Mouse (Mus musculus) layer of hippocampus, postnatal 14 days (tissue): Measurements from ENCODE around the gene Ghrh. TPM values are rescaled to one million over a fixed set of nuclear protein-coding genes. Genes with fewer than 3 reads are reported as not detected.
"Not testable (repeated sequence)": the region's sequence is repeated elsewhere in the genome, so short reads cannot be mapped to it uniquely, and the experiment has no call there.

Source experiments
- DNase-seq, 2 experiments: peaks; one replicate each; pipeline ENCODE4 v3.0.0; 2021 to 2022; ENCODE audit warnings: low spot score in 2 of 2, mixed read lengths in 1 of 2
- long read RNA-seq, 2 experiments: library from polyadenylated mRNA; stranded (forward); transcript quantifications; one replicate each; pipeline ENCODE4 v2.0.0; 2021
- total RNA-seq, 2 experiments: library from RNA; stranded (reverse); gene quantifications; 2 replicates each; pipeline ENCODE4 v1.2.3; 2021

Ghrh gene
- not detected for total RNA-seq
- long read RNA-seq, experiment 1, result 0 reads
- long read RNA-seq, experiment 2, result 0 reads

DNA sequence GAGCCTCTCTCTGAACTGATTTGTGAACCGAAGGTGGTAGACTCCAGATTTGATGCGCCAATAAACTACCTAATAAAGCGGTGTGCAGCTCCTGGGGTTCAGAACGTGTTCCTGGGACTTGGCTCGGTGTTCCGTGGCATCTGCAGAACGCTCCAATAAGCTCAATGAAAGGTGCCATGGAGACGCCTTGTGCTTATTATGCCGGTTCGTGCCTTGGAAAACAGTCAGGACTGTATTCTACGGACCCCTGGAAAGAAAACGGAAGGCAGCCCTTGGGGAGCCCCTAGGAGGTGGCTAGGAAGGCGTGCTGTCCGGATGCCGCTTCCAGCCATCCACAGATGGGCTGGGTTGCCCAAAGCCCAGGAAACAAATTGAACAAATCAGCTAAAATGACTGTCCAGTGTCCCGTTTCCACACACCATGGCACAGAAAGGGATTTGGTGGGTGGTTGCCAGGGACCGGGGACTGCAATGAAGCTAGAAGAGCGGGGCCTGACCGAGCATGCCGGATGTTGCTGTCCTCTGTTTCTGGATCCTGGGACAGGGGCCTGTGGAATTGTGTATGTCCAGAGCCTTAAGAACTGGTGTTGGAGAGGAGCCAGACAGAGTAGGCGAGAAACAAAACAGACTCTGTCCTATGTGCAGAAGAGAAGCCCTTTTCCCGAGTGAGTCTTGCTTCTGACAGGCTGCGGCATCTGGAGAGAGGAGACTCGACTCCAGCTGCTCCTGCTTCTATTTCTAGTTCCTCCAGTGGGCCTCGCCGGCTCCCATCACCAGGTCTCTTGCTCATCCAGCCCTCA, at the start of gene Ghrh:
TSS of gene Ghrh (minus strand) at position 146 of the 799 bp plus-strand sequence.
- peak; percentile 70 to 72 for DNase-seq

DNA sequence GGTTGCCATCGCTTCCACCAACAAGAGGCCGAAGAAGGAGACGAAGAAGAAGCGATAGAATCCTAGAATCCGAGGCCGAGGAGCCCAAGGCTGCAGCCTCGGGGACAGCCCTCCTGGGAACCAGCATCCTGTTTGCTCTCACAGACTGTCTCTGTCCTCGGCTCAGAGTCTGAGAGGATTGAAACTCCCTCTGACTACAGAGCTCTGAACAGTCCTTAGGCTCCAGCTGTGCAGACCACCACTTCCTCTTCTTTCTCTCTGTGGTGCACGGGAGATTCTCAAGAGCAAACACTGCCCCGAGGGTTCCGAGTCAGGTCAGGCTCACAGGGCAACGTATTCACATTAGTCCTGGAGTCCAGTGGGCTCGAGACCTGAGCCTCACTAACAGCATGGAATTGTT, 48.7 kb upstream of the Ghrh start:
- no peak for DNase-seq

DNA sequence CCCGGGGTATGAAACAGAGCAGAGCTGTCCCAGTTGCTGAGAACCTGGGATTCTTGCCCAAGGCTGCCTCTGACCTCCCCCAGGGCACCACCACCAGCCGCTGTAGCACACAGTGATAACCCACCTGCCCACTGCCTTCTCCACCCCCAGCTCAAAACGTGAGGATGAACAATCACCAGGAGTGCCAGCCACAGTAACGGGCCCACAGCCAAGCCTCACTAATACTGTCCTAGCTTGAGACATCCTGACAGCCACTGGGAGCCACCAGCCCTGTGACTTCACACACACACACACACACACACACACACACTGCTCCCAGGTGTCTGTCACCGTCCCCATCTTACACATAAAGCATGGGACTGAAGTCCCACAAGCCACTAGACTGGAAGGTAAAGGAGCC, 48.1 kb upstream of the Ghrh start:
- no peak for DNase-seq

DNA sequence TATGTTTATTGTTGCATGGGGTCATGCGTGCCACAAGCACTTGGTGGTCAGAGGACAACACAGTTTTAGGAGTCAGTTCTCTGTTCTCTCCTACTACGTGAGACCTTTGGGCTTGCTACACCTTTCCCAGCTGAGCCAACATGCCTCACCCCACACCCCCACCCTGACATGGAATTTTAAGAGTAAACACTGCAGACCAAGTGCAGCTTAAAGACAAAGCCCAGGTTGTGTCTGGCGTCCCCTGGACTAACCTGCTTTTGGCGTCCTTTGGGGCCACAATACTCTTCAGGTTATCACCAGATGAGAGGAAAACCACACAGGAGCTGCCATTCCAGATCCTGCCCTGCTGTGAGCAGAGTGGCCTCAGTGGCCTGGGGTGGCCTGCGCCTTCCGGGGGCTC, 47.6 kb upstream of the Ghrh start:
- DNase-seq, result no peak

DNA sequence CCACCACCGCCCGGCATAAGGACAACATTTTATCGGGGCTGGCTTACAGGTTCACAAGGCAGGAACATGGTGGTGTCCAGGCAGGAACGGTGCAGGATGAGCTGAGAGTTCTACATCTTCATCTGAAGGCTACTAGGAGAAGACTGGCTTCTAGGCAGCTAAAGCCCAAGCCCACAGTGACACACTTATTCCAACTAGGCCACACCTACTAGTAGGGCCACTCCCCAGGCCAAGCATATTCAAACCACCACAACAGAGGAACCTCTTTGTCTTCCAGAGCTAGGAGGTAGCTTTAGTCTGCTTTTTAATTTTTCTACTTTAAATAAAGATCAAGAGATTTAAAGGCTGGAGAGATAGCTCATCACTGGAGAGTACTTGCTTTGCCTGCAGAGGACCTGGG, 46.2 kb upstream of the Ghrh start:
- DNase-seq, result no peak

DNA sequence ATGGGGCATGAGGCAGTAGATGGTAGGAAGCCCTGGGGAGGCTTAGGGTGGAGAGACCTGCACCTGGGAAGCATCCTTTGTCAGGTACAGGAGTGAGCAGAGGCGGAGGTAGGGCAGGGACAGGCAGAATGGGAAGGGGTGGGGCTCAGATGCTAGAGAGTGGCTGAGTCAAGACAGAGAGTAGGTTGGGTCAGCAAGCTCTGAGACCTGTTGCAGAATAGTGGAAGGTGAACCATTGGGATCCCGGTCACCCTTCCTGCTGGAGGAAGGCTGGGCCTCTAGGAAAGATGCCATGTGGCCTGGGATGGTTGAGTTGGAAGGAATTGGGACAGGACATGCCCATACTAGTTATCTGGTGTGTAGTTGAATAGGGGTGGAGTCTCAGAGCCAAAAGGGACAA, 45.0 kb upstream of the Ghrh start:
- no peak for DNase-seq

DNA sequence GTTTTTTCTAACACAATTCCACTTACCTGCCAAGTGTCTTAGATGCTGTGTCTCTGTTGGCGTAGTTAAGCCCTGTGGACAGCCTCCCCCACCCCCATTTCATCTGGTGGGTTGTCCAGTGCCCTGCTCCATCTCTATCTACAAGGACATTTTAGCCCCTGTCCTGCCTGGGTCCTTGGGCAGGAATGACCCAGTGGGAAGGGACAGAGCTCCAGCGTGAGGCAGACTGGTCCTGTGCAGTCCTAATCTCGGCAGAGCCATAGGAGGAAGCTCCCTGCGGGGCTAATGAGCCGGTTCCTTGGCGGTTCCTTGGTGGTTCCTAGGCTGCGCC, 42.2 kb upstream of the Ghrh start:
- DNase-seq, result no peak

DNA sequence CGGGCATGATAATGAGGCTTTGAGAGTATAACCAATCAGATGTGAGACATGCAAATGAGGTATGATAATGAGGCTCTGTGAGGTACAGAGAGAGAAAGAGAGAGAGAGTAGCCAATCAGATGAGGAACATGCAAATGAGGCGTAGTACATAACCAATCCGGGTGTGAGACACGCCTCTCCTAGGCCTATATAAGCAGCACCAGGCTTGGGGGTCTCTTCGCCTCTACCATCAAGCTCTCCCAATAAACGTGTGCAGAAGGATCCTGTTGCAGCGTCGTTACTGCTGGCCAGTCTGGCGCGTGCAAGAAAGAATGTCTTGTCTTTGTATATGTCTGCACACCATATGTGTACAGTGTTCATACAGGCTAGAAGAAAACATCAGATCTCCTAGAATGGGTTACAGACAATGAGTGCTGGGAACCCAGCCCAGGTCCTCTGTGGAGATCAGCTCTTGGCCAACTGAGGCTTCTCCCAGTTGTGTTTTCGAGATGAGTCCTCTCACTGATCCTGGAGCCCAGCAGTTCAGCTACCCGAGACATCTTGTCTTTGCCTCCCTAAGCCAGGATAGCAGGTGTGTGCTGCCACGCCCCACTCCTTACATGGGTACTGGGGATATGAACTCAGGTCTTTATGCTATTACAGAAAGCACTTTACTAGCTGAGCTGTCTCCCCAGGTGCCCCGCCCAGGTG, 41.7 kb upstream of the Ghrh start:
- DNase-seq, result not testable (repeated sequence)

DNA sequence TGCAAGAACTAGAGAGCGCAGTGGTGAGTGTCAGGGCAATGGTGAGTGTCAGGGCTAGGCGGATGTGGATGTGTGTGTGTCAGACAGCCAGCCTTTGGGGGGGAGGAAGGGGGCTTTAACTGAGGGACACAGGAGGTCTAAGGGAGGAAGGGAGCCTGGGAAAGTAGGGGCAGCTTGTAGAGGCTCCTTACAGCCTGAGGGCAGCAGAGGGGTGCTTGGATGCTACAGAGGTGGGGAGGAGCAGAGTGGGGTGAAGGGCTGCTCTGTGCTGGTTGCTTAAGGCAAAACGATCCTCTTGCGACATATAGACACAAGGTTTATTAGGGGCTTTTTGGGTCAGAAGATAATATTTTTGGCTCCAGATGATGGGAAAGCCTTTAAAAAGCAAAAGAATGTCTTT, 37.5 kb upstream of the Ghrh start:
- no peak for DNase-seq

DNA sequence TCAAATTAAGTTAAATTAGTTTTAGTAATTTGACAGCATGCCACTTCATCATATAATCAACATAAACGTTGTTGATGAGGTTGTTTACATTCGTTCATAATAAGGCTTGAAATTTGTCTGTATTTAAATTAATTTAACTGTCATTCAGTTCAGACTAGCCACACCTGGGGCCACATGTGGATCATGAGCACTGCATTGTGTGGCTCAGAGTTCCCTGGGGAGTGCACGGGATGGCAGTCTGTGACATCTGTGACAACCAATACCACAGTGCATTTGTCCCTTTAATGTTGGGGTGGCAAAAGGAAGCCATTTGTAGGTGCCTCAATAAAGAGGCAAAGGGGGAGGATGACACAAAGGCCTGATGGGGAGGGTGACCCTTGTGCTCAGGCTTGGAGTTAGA, 29.7 kb upstream of the Ghrh start:
- no peak for DNase-seq

DNA sequence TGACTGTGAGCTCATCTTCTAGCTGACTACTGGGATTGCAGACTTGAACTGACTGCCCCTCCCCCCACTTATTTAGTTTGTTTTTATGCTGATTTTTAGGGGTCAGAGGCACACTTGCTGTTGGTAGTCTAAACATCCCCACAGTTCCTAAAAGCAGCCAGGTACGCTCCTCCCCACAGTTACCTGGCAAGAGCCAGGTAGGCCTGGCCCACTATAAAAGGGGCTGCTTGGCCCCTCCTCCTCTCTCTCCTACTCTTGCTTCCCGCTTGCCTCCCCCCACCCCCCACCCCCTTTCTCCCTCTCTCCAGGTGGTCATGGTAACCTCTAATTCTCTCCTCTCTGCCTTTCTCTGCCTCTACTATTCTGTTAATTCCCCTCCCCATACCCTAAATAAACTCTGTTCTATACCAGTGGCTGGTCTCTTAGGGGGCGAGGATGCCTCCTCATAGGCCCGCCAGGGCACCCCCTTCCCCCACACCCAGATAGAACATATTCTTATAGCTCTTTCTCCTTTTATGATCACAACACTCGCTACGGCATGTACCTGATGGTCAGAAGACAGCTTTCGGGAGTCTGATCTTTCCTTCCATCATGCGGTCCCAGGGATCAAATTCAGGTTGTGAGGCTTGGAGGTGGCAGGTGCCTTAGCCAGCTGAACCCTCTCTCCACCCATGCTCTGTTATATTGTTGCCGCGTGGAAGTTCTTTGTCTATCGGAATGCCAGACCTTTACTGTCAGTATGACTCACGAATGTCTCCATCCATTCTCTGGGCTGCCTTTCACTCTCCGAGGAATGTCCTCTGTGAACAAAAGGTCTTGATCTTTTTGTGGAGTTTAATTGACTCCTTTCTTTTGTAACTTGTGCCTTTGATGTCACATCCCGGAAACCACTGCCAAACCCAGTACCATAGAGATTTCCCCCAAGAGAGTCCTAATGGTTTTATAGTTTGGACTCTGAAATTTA, 28.8 kb upstream of the Ghrh start:
- DNase-seq, result no peak

DNA sequence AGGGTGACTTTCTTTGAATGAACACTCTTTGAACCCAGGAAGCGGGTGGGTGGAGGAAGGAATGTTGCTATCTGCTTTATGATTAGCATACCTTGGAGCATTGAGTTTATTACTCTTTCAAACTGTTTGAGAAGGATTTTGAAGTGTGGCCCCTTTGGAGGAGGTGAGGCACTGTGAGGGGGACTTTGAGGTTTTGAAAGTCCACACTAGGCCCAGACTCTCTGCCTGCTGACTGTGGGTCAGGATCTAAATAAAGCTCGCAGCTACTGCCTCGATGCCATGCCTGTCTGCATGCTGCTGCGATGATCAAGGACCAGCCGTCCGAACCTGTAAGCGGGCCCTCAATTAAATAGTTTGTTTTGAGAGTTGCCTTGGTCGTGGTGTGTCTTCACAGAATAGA, 27.7 kb upstream of the Ghrh start:
- no peak for DNase-seq

DNA sequence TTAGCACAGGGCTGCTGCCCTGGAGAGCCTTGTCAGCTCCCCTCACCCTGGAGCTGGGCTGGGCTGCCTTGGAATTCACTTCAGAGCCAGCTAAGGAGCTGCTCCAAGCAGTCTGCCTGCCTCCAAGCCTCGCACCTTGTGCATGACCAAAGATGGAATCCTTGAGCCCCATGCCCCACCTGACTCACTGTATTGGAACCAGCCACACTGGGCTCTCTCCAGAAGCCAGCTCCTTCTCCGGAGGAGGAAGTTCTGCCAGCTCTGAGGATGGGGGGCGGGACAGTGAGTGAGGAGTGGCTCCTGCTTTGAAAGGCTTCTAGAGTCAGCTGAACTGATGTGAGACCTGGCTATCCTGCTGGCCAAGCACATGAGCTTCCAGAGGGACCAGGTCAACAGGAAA, 26.4 kb upstream of the Ghrh start:
- DNase-seq, result no peak

DNA sequence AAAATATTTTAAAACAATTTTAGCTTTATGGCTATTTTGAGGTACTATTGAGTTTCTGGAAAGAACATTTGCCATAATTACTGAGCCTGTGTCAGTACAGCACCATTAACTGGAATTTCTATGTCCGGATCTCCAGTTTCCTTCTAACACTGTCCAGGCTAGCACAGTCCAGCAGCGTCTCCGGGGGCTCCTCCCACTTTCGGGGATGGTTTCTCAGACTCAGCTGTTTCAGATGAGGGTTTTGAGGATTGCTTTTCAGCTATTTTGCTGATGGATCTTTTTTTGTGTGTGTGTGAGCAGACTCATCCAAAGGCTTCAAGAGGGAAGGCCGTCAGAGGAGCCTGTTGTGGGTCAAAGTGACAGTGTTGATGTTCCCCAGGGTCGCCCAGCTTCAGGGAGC, 24.4 kb upstream of the Ghrh start:
- no peak for DNase-seq

DNA sequence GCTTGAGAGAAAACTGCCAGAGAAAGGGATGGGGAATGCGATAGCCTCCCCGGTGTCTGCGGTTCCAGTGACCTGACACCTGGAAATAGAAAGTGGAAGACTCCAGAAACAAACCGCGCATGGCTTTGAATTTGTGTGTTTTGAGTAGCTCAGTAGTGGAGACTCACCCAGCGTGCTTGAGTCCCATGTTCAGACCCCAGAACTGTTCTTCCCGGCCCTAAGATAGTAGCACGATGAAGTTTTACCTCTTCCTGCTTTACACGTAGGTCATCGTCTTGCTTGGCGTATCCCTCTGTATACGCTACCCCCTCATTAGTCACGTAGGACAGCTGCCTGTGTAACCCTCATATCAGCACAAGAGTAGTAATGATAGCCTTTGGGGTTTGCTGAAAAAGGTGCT, 20.7 kb upstream of the Ghrh start:
- DNase-seq, result no peak

DNA sequence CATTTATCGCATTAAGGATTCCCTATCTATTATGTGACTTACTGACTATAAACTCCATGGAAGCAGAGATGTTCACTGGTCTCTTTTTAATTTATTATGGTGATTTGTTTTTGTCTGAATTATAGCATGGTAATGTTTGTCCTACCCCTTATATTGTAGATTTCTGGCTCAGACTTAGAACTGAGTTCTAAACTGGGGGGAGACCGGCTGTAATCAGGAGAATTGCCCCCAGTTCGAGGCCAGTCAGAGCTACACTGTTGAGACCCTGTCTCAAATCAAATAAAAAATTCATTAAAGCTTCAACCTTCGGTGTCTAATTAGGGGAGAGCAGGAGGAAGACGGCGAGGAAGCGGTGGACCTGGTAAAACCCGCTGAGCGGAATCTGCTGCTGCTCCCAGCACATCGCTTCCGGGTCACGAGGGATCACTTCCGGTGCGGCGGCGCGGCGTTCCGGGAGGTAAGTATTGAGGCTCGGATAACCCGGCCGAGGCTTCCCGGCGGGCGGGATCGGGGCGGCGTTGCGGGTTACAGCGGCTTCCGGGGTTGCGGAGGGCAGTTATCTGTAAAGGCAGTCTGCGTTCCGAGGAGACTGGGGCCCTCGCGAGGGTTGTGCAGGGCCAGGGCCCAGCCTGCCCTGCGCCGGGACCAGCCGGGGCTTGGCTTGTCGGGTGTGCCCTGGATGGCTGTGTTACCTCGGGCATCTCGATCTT, 20.0 kb upstream of the Ghrh start, which contains the start of gene Manbal:
TSS of gene Manbal (plus strand) at position 411 of the 710 bp plus-strand sequence.
- peak; percentile 94 to 95 for DNase-seq

DNA sequence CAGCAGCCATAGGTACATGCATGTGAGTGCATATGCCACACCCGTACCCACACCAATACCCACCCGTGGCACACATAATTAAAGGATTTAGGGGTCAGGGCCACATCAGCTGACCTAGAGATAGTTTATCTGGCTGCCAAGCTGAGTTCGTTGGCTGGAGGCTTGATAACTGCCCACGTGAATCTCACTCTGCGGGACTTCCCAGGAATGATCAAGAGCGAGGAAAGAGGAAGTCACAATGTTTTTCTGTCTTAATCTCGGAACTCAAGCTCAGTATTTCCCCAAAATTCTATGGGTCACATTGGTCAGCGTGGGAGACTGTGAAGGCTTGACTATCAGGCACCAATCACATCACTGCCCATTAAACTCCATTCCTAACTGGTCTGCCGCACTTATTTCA, 19.5 kb upstream of the Ghrh start:
- DNase-seq, result no peak

DNA sequence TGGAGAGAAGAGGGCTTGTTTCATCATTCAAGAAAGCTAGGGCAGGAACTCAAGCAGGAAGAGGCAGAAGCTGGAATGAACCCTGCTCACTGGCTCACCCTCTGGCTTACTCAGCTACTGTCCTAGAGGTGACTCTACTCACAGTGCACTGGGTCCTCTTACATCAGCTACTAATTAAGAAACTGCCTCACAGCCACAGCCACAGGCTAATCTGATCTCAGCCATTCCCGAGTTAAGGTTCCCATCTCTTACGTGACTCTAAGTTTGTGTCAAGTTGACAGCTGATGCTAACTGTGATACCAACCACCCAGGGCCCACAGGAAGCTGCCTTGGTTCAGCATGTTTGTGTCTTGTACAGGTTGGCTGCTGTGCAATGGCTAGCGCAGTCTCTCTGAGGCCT, 15.7 kb upstream of the Ghrh start:
- no peak for DNase-seq

DNA sequence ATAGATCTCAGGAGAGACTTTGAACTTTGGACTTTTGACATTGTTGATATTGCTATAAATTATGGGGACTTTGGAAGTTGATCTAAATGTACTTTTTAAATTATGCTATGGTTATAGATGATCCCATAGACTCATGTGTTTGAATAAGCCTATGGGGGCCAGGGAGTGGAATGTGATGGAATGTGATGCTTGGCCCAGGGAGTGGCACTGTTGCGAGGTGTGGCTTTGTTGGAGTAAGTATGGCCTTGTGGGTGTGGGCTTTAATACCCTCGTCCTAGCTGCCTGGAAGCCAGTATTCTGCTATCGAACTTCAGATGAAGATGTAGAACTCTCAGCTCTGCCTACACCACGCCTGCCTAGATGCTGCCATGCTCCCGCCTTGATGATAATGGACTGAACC, 12.7 kb upstream of the Ghrh start:
- DNase-seq, result no peak

DNA sequence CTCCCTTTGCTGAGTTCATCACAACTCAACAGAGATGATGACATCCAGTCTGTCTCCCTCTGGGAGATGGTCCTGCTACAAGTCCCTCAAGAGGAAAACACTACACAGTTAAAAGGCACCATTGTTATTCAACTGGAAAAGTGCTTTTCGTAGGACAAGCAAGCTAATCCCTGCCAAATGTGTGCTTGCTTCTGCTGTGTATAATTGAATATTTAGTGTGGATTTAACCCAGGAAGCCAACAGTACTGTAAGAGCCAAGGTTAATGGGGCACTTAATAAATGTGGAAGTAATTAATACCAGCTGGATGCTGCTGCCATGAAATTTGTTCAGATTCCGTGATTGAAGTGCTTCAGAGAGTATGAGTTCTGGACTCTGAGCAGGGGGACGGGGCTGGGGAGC, 6.8 kb upstream of the Ghrh start:
- DNase-seq, result no peak

DNA sequence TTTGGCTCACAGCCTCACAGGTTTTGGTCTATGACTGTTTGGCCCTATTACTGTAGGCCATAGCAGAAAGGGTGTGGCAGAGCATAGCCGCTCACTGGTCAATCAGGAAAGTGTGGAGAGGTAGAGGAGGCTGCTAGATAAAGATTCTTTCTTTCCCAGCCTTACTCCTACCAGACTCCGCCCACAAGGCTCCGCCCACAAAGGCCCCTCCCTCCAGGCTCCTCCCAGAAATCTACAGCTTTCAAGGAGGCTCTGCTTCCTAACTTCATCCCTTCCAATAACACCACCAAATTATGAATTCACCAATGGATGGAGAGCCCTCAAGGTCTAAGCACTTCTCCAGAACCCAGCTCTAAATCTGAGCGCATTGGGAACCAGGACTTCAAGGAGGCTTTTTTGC, 5.9 kb upstream of the Ghrh start:
- DNase-seq, result no peak
